ENCODE assay signal across 8 mouse cellular contexts in genomic region chr19:10038910-10039309, GRCm38 (mm10). TPM values are rescaled to one million over a fixed set of nuclear protein-coding genes. Genes with fewer than 3 reads are reported as not detected.
A peak's percentile ranks its signal among the peaks of the same experiment; 100 is the strongest.
DNase-seq lines count a peak whose midpoint lies in the region; ATAC-seq and TF ChIP-seq lines count a peak whose summit lies in the region.

No protein-coding gene starts in this region.

- no peak overlapping the region for H3K4me2 ChIP-seq in intestine, embryonic 14.5 days (ENCODE audit: low read length)
- no peak overlapping the region for H3K4me2 ChIP-seq in intestine, postnatal 0 days (replicated peaks; ENCODE audit: low read depth)
- H3K4me2 ChIP-seq in intestine, embryonic 16.5 days (ENCODE audit: low read depth, low read length) = no peak overlapping the region
- H3K4me2 ChIP-seq in forebrain, embryonic 16.5 days (ENCODE audit: low read length) = no peak overlapping the region

- 22% methylated on average over 3 of the region's 3 CpGs for WGBS in intestine, embryonic 14.5 days
- 37% methylated on average over 3 of the region's 3 CpGs for WGBS in intestine, postnatal 0 days
- WGBS in intestine, embryonic 16.5 days = 23% methylated on average over 3 of the region's 3 CpGs
- WGBS in forebrain, embryonic 16.5 days = 6% methylated on average over 3 of the region's 3 CpGs

- no peaks in the 10 kb centered on the region for H3K9me3 ChIP-seq in intestine, embryonic 14.5 days (ENCODE audit: control insufficient read depth, low read length)
- H3K9me3 ChIP-seq in intestine, postnatal 0 days (ENCODE audit: control insufficient read depth) = no peaks in the 10 kb centered on the region
- H3K9me3 ChIP-seq in intestine, embryonic 16.5 days (ENCODE audit: control insufficient read depth, low read length) = no peaks in the 10 kb centered on the region
- no peaks in the 10 kb centered on the region for H3K9me3 ChIP-seq in forebrain, embryonic 16.5 days (ENCODE audit: control insufficient read depth, low read length)

- DNase-seq in intestine, embryonic 14.5 days (ENCODE audit: low spot score) = no peak
- peak; percentile 53 to 58 for DNase-seq in cerebellum, postnatal 14 days
- peak; percentile 92 for DNase-seq in lung, postnatal 10 days
- DNase-seq in left cerebral cortex, adult 9 months (ENCODE audit: low spot score in 2 of 2) = no peak
- no peak for DNase-seq in c-Kit-positive CD71-positive TER-119-positive erythroid progenitor cells, embryonic 14.5 days (ENCODE audit: low spot score)

- no peak for TF ChIP-seq CTCF in intestine, postnatal 0 days (IDR thresholded peaks at IDR 0.05; ENCODE audit: low read depth)

- no peak for ATAC-seq in intestine, embryonic 14.5 days (replicated peaks; ENCODE audit: low FRiP score, low TSS enrichment, low read depth)
- ATAC-seq in intestine, postnatal 0 days = no peak
- ATAC-seq in intestine, embryonic 16.5 days = no peak
- ATAC-seq in forebrain, embryonic 16.5 days = no peak

- H3K36me3 ChIP-seq in intestine, embryonic 14.5 days (ENCODE audit: control insufficient read depth, insufficient read depth, low read length) = peaks cover 12% of the 10 kb centered on the region; the same call in 1 of the 2 replicates
- H3K36me3 ChIP-seq in intestine, postnatal 0 days (ENCODE audit: control insufficient read depth, insufficient read depth) = peaks cover 13% of the 10 kb centered on the region; the same call in 1 of the 2 replicates
- H3K36me3 ChIP-seq in intestine, embryonic 16.5 days (ENCODE audit: control insufficient read depth, insufficient read depth, low read length) = no peaks in the 10 kb centered on the region
- H3K36me3 ChIP-seq in forebrain, embryonic 16.5 days (ENCODE audit: control insufficient read depth, insufficient read depth) = no peaks in the 10 kb centered on the region

- H3K4me1 ChIP-seq in intestine, embryonic 14.5 days (replicated peaks; ENCODE audit: control insufficient read depth, insufficient read depth, low read length) = peaks cover 22% of the 10 kb centered on the region
- peaks cover 3% of the 10 kb centered on the region; the same call in 1 of the 2 replicates for H3K4me1 ChIP-seq in intestine, postnatal 0 days (replicated peaks; ENCODE audit: control insufficient read depth, insufficient read depth, low read length)
- H3K4me1 ChIP-seq in intestine, embryonic 16.5 days (ENCODE audit: control insufficient read depth, insufficient read depth, low read length) = peaks cover 32% of the 10 kb centered on the region
- peaks cover 21% of the 10 kb centered on the region for H3K4me1 ChIP-seq in forebrain, embryonic 16.5 days (replicated peaks; ENCODE audit: control insufficient read depth, insufficient read depth, low read length)

- H3K9ac ChIP-seq in intestine, embryonic 14.5 days (ENCODE audit: low read length) = no peak overlapping the region
- H3K9ac ChIP-seq in intestine, postnatal 0 days (ENCODE audit: low read depth, low read length) = no peak overlapping the region
- no peak overlapping the region for H3K9ac ChIP-seq in intestine, embryonic 16.5 days (ENCODE audit: low read depth, low read length)
- no peak overlapping the region for H3K9ac ChIP-seq in forebrain, embryonic 16.5 days (replicated peaks; ENCODE audit: low read depth, low read length)

- no peaks in the 10 kb centered on the region for H3K27me3 ChIP-seq in intestine, embryonic 14.5 days (replicated peaks; ENCODE audit: control insufficient read depth, insufficient read depth, low read length)
- no peaks in the 10 kb centered on the region for H3K27me3 ChIP-seq in intestine, postnatal 0 days (replicated peaks; ENCODE audit: control insufficient read depth, insufficient read depth, low read length)
- no peaks in the 10 kb centered on the region for H3K27me3 ChIP-seq in intestine, embryonic 16.5 days (replicated peaks; ENCODE audit: control insufficient read depth, insufficient read depth, low read length)
- H3K27me3 ChIP-seq in forebrain, embryonic 16.5 days (replicated peaks; ENCODE audit: control insufficient read depth, insufficient read depth, low read length) = no peaks in the 10 kb centered on the region

- H3K27ac ChIP-seq in intestine, embryonic 14.5 days (ENCODE audit: low read depth) = peak overlapping the region; percentile 10; the same call in 1 of the 2 replicates
- no peak overlapping the region for H3K27ac ChIP-seq in intestine, postnatal 0 days (ENCODE audit: low read depth, low read length)
- H3K27ac ChIP-seq in intestine, embryonic 16.5 days (ENCODE audit: low read length) = 0 out of 2 replicates have a peak overlapping the region, but pooled peaks have one; percentile 3
- H3K27ac ChIP-seq in forebrain, embryonic 16.5 days (ENCODE audit: low read length) = no peak overlapping the region; the same call in 1 of the 2 replicates

- no peak overlapping the region for H3K4me3 ChIP-seq in intestine, embryonic 14.5 days (ENCODE audit: low read depth, low read length)
- no peak overlapping the region for H3K4me3 ChIP-seq in intestine, postnatal 0 days (ENCODE audit: low read depth, low read length)
- no peak overlapping the region for H3K4me3 ChIP-seq in intestine, embryonic 16.5 days (ENCODE audit: low read length)
- H3K4me3 ChIP-seq in forebrain, embryonic 16.5 days (replicated peaks; ENCODE audit: low read length) = no peak overlapping the region

RNA-seq across cellular contexts. Expression of gene Fads3, which starts 2.5 kb away (rescaled TPM):
- 8.4 and 11.5 TPM in 2 replicates for polyA plus RNA-seq in intestine, embryonic 14.5 days (2014; fragmentation: Nextera tagmentation; extraction: Ambion mirVana)
- polyA plus RNA-seq in intestine, postnatal 0 days (2015; fragmentation: Nextera tagmentation; extraction: Ambion mirVana) = 4.7 and 4.8 TPM in 2 replicates
- polyA plus RNA-seq in intestine, embryonic 16.5 days (2015; fragmentation: Nextera tagmentation; extraction: Ambion mirVana) = 12.4 and 13.0 TPM in 2 replicates
- 14.1 and 20.9 TPM in 2 replicates for polyA plus RNA-seq in forebrain, embryonic 16.5 days (2015; fragmentation: Nextera tagmentation; extraction: Ambion mirVana)

RNA-seq across cellular contexts. Expression of gene Rab3il1, which starts 37.4 kb away (rescaled TPM):
- polyA plus RNA-seq in intestine, embryonic 14.5 days (2014; fragmentation: Nextera tagmentation; extraction: Ambion mirVana) = 30.0 and 32.7 TPM in 2 replicates
- polyA plus RNA-seq in intestine, postnatal 0 days (2015; fragmentation: Nextera tagmentation; extraction: Ambion mirVana) = 63.6 and 65.8 TPM in 2 replicates
- 45.7 and 48.8 TPM in 2 replicates for polyA plus RNA-seq in intestine, embryonic 16.5 days (2015; fragmentation: Nextera tagmentation; extraction: Ambion mirVana)
- polyA plus RNA-seq in forebrain, embryonic 16.5 days (2015; fragmentation: Nextera tagmentation; extraction: Ambion mirVana) = 18.0 and 18.4 TPM in 2 replicates

RNA-seq across cellular contexts. Expression of gene Best1, which starts 37.5 kb away (rescaled TPM):
- 0.55 and 0.64 TPM in 2 replicates for polyA plus RNA-seq in intestine, embryonic 14.5 days (2014; fragmentation: Nextera tagmentation; extraction: Ambion mirVana)
- 0.61 and 0.89 TPM in 2 replicates for polyA plus RNA-seq in intestine, postnatal 0 days (2015; fragmentation: Nextera tagmentation; extraction: Ambion mirVana)
- 0.42 and 0.72 TPM in 2 replicates for polyA plus RNA-seq in intestine, embryonic 16.5 days (2015; fragmentation: Nextera tagmentation; extraction: Ambion mirVana)
- 1.2 and 1.5 TPM in 2 replicates for polyA plus RNA-seq in forebrain, embryonic 16.5 days (2015; fragmentation: Nextera tagmentation; extraction: Ambion mirVana)

RNA-seq across cellular contexts. Expression of gene Fth1, which starts 58.5 kb away (rescaled TPM):
- polyA plus RNA-seq in intestine, embryonic 14.5 days (2014; fragmentation: Nextera tagmentation; extraction: Ambion mirVana) = 1,450 and 1,529 TPM in 2 replicates
- polyA plus RNA-seq in intestine, postnatal 0 days (2015; fragmentation: Nextera tagmentation; extraction: Ambion mirVana) = 6,780 and 7,050 TPM in 2 replicates
- 2,278 and 2,351 TPM in 2 replicates for polyA plus RNA-seq in intestine, embryonic 16.5 days (2015; fragmentation: Nextera tagmentation; extraction: Ambion mirVana)
- 1,497 and 1,681 TPM in 2 replicates for polyA plus RNA-seq in forebrain, embryonic 16.5 days (2015; fragmentation: Nextera tagmentation; extraction: Ambion mirVana)

Comparison
In these comparisons a context has a peak if more than half of its experiments do, and no peak if none do; other contexts are left out.
1. H3K27ac ChIP-seq: peak in intestine, embryonic 14.5 days (single experiment) and intestine, embryonic 16.5 days (single experiment); none in intestine, postnatal 0 days (single experiment) and forebrain, embryonic 16.5 days (single experiment).
2. DNase-seq: peak in cerebellum, postnatal 14 days (2 of 2) and lung, postnatal 10 days (single experiment); none in intestine, embryonic 14.5 days (single experiment), left cerebral cortex, adult 9 months (0 of 2) and c-Kit-positive CD71-positive TER-119-positive erythroid progenitor cells, embryonic 14.5 days (single experiment).